Mouse (Mus musculus) CD8-positive naive resting alpha-beta T cell, adult 57 days (primary cell): ENCODE results near the gene Scaper. TPM values are rescaled to one million over a fixed set of nuclear protein-coding genes. Genes with fewer than 3 reads are reported as not detected.

ENCODE experiments used
- total RNA-seq: library from RNA; stranded (reverse); gene quantifications from one replicate; pipeline ENCODE4 v1.2.4, GENCODE M21; 2023

The Scaper gene
- 28.1 TPM for total RNA-seq

DNA sequence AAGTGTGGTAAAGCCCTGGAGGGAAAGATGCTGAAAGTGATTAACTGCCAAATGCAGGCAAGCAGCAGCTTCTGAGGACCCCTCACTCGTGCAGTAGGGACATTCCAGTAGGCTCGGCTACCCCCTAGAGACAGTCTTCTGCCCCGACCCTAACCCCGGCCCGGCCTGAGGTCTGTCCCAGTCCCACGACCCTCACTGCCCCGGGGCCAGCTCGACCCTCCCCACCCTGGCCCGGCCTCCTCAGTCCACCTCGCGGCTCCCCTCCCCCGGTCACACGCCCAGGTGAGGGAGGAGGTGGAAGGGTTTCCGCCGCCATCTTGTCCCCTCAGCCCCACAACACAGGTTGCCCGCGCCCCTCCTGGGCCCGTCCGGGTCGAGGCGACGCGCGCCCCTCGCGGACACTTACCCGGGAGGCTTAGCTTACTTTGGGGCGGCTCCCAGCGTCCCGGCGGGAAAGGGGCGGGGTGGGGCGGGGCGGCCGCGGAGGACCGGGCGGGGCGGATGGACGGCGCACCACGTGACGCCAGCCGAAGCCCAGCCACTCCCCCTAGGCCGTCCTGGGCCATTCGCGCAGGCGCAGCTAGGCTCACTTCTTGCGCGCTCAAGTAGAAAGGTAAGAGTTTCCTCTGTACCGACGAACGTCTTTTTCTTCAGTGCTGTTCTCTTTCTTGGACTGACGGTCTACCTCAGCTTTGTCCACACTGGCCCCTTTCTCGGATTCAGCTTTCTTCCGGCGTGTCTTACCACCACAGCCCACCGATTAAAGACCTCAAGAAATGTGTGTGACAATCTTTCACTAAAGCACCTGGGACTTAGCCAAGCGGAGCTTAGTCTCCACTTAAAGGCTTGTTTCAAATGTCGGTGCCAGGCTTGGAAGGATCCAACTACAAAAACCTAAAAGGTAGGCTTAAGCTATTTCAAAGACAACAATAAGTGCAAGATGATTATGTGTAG is at the start of gene Scaper:
Scaper (minus strand) TSS at position 456 of the 954 bp plus-strand sequence.

DNA sequence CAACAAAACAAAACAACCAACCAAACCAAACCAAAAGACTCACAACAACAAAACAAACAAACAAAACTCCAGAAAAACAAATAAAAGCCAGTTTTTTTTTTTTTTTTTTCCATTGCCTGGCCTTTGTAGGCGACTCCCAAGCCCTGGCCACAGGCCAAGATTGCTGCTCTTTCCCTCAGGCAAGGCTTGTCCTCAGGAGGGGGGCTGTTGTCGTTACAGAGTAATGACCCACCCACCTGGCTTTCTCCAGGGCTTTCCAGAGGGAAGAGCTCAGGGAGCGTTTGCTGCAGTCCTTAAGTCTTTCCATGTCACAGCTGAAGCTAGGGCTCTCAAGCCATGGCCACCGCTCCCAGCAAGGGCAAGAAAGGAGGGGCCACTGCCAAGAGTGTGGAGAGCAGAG is 399.5 kb downstream of the Scaper start, which contains the start of gene Isl2:
Isl2 (plus strand) TSS at position 296 of the 400 bp plus-strand sequence.

DNA sequence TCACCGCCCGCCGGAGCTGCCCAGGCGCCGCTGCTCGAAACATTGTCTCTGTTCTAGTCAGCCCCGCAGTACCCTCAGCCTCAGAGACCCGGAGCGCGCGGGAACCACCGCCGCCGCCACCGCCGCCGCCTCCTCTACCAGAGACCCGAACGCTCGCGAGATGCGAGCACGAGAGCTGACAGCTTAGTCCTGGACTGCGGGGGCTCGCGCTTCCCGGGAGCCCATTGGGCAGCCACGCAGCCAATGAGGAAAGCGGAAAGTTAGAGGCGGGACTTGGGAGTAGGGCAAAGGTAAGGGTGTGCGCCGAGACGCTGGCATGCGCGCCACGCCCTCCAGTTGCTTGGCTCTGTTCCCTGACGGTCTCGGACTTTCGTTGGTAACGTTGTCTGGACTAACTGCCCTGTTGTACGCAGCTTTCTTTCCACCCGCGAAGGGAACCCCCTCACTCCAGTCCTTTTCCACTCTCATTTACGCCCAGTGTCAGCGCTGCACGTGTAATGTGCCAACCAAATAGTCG is 425.8 kb downstream of the Scaper start, which contains the start of gene Etfa:
Etfa (minus strand) TSS at position 217 of the 517 bp plus-strand sequence.

Other genes starting within 250 kb of the Scaper start
- not detected for gene 4930563M21Rik, start 72.4 kb upstream of the Scaper start, total RNA-seq
- gene Rcn2, start 103.7 kb upstream of the Scaper start, total RNA-seq = 23.8 TPM
- 202 TPM for gene Pstpip1, start 151.8 kb upstream of the Scaper start, total RNA-seq
- 13.9 TPM for gene Tspan3, start 227.4 kb upstream of the Scaper start, total RNA-seq